In the genomic region with DNA sequence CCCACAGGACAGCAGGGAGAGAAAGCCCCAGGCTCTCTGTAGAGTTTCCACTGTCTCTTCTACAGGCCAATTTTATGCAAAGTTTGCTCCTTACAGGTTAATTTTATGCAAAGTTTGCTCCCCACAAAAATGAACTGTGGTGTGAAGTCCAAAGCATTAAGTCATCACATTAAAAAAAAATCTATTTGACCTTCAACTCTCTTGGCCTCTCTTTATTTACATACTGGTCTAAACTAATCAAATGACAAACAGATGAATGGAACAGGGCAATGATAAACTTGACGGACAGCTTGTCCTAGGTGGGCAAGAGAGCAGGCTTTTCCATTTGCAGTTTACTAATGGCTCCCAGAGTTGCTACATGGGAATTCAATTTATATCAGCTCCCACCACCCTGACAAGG, we compare ENCODE assay signal across 16 mouse cellular contexts.
"Had no signal": no experiment of that assay in that cellular context is flagged by ENCODE, and none has a peak within 500 bp of the region (broad histone marks: within the 10 kb centered on the region; RNA-seq: fewer than 3 reads in every experiment).

No protein-coding gene starts in this region.

- H3K36me3 ChIP-seq: neural tube, embryonic 13.5 days; neural tube, embryonic 15.5 days; stomach, embryonic 15.5 days had no signal

- DNase-seq: retina, postnatal 1 day; right cerebral cortex, adult 18-20 months; right cerebral cortex, postnatal 14 days; right cerebral cortex, postnatal 25 days; right cerebral cortex, postnatal 4 days; spleen, adult 18-20 months; thymus, adult 18-20 months; thymus, adult 2 months; thymus, postnatal 14 days; thymus, postnatal 25 days; thymus, postnatal 36 days; thymus, postnatal 4 days had no signal

- H3K27ac ChIP-seq: neural tube, embryonic 13.5 days; neural tube, embryonic 15.5 days; stomach, embryonic 15.5 days; stomach, postnatal 0 days had no signal

- H3K4me2 ChIP-seq: neural tube, embryonic 13.5 days; neural tube, embryonic 15.5 days; stomach, embryonic 15.5 days had no signal

- H3K9me3 ChIP-seq: neural tube, embryonic 13.5 days; neural tube, embryonic 15.5 days; stomach, embryonic 15.5 days had no signal

- H3K9ac ChIP-seq: neural tube, embryonic 13.5 days; neural tube, embryonic 15.5 days; stomach, embryonic 15.5 days had no signal

- H3K4me1 ChIP-seq: neural tube, embryonic 13.5 days; neural tube, embryonic 15.5 days; stomach, embryonic 15.5 days had no signal

- H3K27me3 ChIP-seq: neural tube, embryonic 13.5 days; neural tube, embryonic 15.5 days; stomach, embryonic 15.5 days had no signal

- H3K4me3 ChIP-seq: neural tube, embryonic 13.5 days; neural tube, embryonic 15.5 days; stomach, embryonic 15.5 days had no signal
